ENCODE assay signal across 22 mouse cellular contexts in the genomic region with DNA sequence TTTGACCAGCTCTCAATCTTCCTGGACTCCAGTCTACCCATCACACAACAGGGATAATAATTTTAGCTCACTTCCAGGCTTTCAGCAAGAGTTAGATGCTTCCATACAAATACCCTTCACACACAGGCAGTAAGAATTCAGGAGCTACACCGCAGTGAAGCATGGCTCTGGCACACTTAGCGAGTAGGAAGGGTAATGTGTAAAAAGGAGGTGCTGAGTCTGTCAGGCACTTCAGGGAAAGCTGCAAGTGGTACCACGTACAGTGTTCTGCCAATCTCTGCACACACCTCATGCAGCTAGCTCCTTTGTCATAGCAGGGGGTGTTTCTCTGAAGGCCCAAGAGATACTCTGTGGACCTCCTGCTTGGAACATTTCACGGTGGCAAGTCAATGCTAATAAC. TPM values are rescaled to one million over a fixed set of nuclear protein-coding genes. Genes with fewer than 3 reads are reported as not detected.
DNase-seq lines count a peak whose midpoint lies in the region; ATAC-seq and TF ChIP-seq lines count a peak whose summit lies in the region.
"Had no signal": no experiment of that assay in that cellular context is flagged by ENCODE, and none has a peak within 500 bp of the region (broad histone marks: within the 10 kb centered on the region; RNA-seq: fewer than 3 reads in every experiment).

No protein-coding gene starts in this region.

- no peak for TF ChIP-seq CTCF in CH12.LX (conservative IDR thresholded peaks at IDR 0.05 in 1 of 2, IDR thresholded peaks at IDR 0.05 in 1 of 2; ENCODE audit: low read depth in 2 of 2, low read length in 2 of 2)

- no peaks in the 10 kb centered on the region for H3K27me3 ChIP-seq in CH12.LX (replicated peaks)
- no peaks in the 10 kb centered on the region for H3K27me3 ChIP-seq in liver, embryonic 11.5 days (replicated peaks; ENCODE audit: control insufficient read depth, insufficient read depth, low read length)
- H3K27me3 ChIP-seq: embryonic facial prominence, embryonic 12.5 days; forebrain, embryonic 13.5 days; forebrain, embryonic 15.5 days had no signal

- peak; percentile 87 for ATAC-seq in frontal cortex, adult (ENCODE audit: low TSS enrichment)
- no peak for ATAC-seq in liver, embryonic 11.5 days (replicated peaks; ENCODE audit: low FRiP score)
- ATAC-seq: CD4-positive, CD25-positive, alpha-beta regulatory T cell, adult 4 months; forebrain, embryonic 13.5 days; forebrain, embryonic 15.5 days; forebrain, postnatal 0 days had no signal

- no peaks in the 10 kb centered on the region for H3K9me3 ChIP-seq in CH12.LX (replicated peaks; ENCODE audit: low read length)
- no peaks in the 10 kb centered on the region for H3K9me3 ChIP-seq in liver, embryonic 11.5 days (ENCODE audit: control insufficient read depth, low read length)
- H3K9me3 ChIP-seq: embryonic facial prominence, embryonic 10.5 days; embryonic facial prominence, embryonic 12.5 days; forebrain, embryonic 13.5 days; forebrain, embryonic 15.5 days had no signal

- no peak overlapping the region for H3K4me2 ChIP-seq in CH12.LX (ENCODE audit: insufficient read depth, low read depth, poor library complexity, severe bottlenecking)
- no peak overlapping the region for H3K4me2 ChIP-seq in liver, embryonic 11.5 days
- H3K4me2 ChIP-seq: embryonic facial prominence, embryonic 12.5 days; forebrain, embryonic 13.5 days; forebrain, embryonic 15.5 days had no signal

- in situ Hi-C loops in CH12.LX (cut with MboI; ENCODE audit: low pct_ligation_motif_present, low pct_unique_long_range_greater_than_20kb, low sequenced_read_pairs), result no loop called here

- H3K27ac ChIP-seq in CH12.LX (ENCODE audit: insufficient read depth, low read depth), result peak overlapping the region; percentile 16; the same call in 1 of the 2 replicates
- H3K27ac ChIP-seq in liver, embryonic 11.5 days (ENCODE audit: low read depth, low read length), result no peak overlapping the region
- H3K27ac ChIP-seq: embryonic facial prominence, embryonic 10.5 days; embryonic facial prominence, embryonic 12.5 days; forebrain, embryonic 13.5 days; forebrain, embryonic 15.5 days had no signal

- TF ChIP-seq RAD21 in CH12.LX (IDR thresholded peaks at IDR 0.05; ENCODE audit: low read depth, low read length), result no peak

- H3K79me2 ChIP-seq in CH12.LX (replicated peaks; ENCODE audit: control insufficient read depth, extremely low read depth, insufficient read depth, poor library complexity, severe bottlenecking), result peaks cover 36% of the 10 kb centered on the region

- 60% methylated on average over 4 of the region's 4 CpGs for WGBS in liver, embryonic 11.5 days

- no peak overlapping the region for H3K9ac ChIP-seq in CH12.LX (ENCODE audit: insufficient read depth, low read depth)
- H3K9ac ChIP-seq in liver, embryonic 11.5 days (ENCODE audit: low read depth, low read length), result no peak overlapping the region
- H3K9ac ChIP-seq: embryonic facial prominence, embryonic 12.5 days; forebrain, embryonic 13.5 days; forebrain, embryonic 15.5 days; forebrain, postnatal 0 days had no signal

- peaks cover 27 to 90% of the 10 kb centered on the region in 2 experiments for H3K4me1 ChIP-seq in CH12.LX (ENCODE audit: control insufficient read depth in 1 of 2, insufficient read depth in 2 of 2)
- H3K4me1 ChIP-seq in liver, embryonic 11.5 days (replicated peaks; ENCODE audit: control insufficient read depth, insufficient read depth, low read length), result no peaks in the 10 kb centered on the region
- H3K4me1 ChIP-seq: embryonic facial prominence, embryonic 10.5 days; embryonic facial prominence, embryonic 12.5 days had no signal

- dilution Hi-C loops in CH12.LX (cut with MboI; ENCODE audit: extremely low pct_ligation_motif_present, extremely low pct_unique_long_range_greater_than_20kb, low sequenced_read_pairs), result no loop called here

- no peak overlapping the region for H3K4me3 ChIP-seq in CH12.LX (replicated peaks in 1 of 3; ENCODE audit: low read depth in 2 of 3, low read length in 2 of 3, poor library complexity in 1 of 3)
- no peak overlapping the region for H3K4me3 ChIP-seq in liver, embryonic 11.5 days (ENCODE audit: low read depth, low read length)
- H3K4me3 ChIP-seq: embryonic facial prominence, embryonic 10.5 days; embryonic facial prominence, embryonic 12.5 days; forebrain, embryonic 13.5 days; forebrain, embryonic 15.5 days had no signal

- no peak for TF ChIP-seq EP300 in CH12.LX (IDR thresholded peaks at IDR 0.05; ENCODE audit: low read length)

- TF ChIP-seq POLR2A in CH12.LX (IDR thresholded peaks at IDR 0.05; ENCODE audit: low read depth, low read length), result no peak

- H3K36me3 ChIP-seq in CH12.LX (replicated peaks in 1 of 2; ENCODE audit: control insufficient read depth in 1 of 2, insufficient read depth in 1 of 2, low read length in 1 of 2), result peaks cover 3 to 71% of the 10 kb centered on the region in 2 experiments
- no peaks in the 10 kb centered on the region for H3K36me3 ChIP-seq in liver, embryonic 11.5 days (ENCODE audit: control insufficient read depth, insufficient read depth, low read length)
- H3K36me3 ChIP-seq: embryonic facial prominence, embryonic 10.5 days; embryonic facial prominence, embryonic 12.5 days; forebrain, embryonic 15.5 days had no signal

- DNase-seq in frontal cortex, postnatal 14 days (ENCODE audit: low spot score in 2 of 2), result no peak
- peak; percentile 19 to 51 for DNase-seq in left cerebral cortex, adult 18-20 months (ENCODE audit: low spot score in 2 of 2)
- DNase-seq in left cerebral cortex, adult 8-10 months (ENCODE audit: low spot score in 2 of 2), result no peak
- DNase-seq in CH12.LX (ENCODE audit: extremely low read depth), result no peak
- DNase-seq in liver, embryonic 11.5 days (ENCODE audit: low spot score), result no peak
- DNase-seq: adrenal gland, adult 2 months; adrenal gland, postnatal 10 days; adrenal gland, postnatal 25 days; B cell, adult 2 months; cerebellum, adult 11-12 months; cerebellum, adult 2 months; cerebellum, adult 9-10 months; cerebellum, postnatal 10 days; cerebellum, postnatal 25 days; forebrain, postnatal 0 days had no signal

TF ChIP-seq in CH12.LX, 34 proteins besides CTCF, POLR2A, EP300 and RAD21:
- TF ChIP-seq MXI1 (IDR thresholded peaks at IDR 0.05; ENCODE audit: low read depth, low read length) (no peak), E2F4 (IDR thresholded peaks at IDR 0.05; ENCODE audit: insufficient replicate concordance, low read depth, low read length) (no peak), IRF4 (IDR thresholded peaks at IDR 0.05; ENCODE audit: low read depth, low read length) (no peak)

RNA-seq across cellular contexts. Expression of a gene that starts 12.7 kb away (rescaled TPM):
- 10 to 100 TPM; 23.0 to 27.5 TPM for total RNA-seq in left cerebral cortex, adult 18-20 months (2021)
- 10 to 100 TPM; 26.7 to 30.5 (median 29.9) TPM for total RNA-seq in left cerebral cortex, adult 8-10 months (2022)
- total RNA-seq in CH12.LX (2012; rRNA removed) (3.7 and 8.9 TPM in 2 replicates), CH12.LX (2014; rRNA removed) (2.6 and 2.8 TPM in 2 replicates)
- polyA plus RNA-seq in CH12.LX (2012; ENCODE audit: insufficient read length, low read depth), result 5.6 and 5.9 TPM in 2 replicates
- polyA plus RNA-seq in liver, embryonic 11.5 days (2014; fragmentation: Nextera tagmentation; extraction: Ambion mirVana), result 0.58 and 0.66 TPM in 2 replicates
- total RNA-seq: MEL had no signal

Comparison
In these comparisons a context has a peak if more than half of its experiments do, and no peak if none do; other contexts are left out.
1. DNase-seq: peak in left cerebral cortex, adult 18-20 months (2 of 2); none in frontal cortex, postnatal 14 days (0 of 2), left cerebral cortex, adult 8-10 months (0 of 2), CH12.LX (single experiment) and liver, embryonic 11.5 days (single experiment).